Mouse (Mus musculus): ENCODE measurements around the gene Olfr1333. TPM values are rescaled to one million over a fixed set of nuclear protein-coding genes. Genes with fewer than 3 reads are reported as not detected.
"Not testable (repeated sequence)": the region's sequence is repeated elsewhere in the genome, so short reads cannot be mapped to it uniquely, and the experiment has no call there.

Olfr1333 gene
- not detected in 2 replicates for polyA plus RNA-seq (2012; rRNA removed)

- TF ChIP-seq POLR2A (IDR thresholded peaks at IDR 0.05; ENCODE audit: borderline replicate concordance, extremely low read depth, low read depth, low read length), result no peak
- no peak for TF ChIP-seq CTCF (IDR thresholded peaks at IDR 0.05; ENCODE audit: insufficient read depth, low read length)
- H3K4me3 ChIP-seq (replicated peaks; ENCODE audit: extremely low read depth, low read depth, low read length), result no peak within 1 kb of the TSS
- no peak for DNase-seq
- 98% methylated on average over 1 of the region's 1 CpGs for WGBS
- H3K4me1 ChIP-seq (ENCODE audit: control insufficient read depth, insufficient read depth, low read length), result no peaks in the 10 kb centered on the region
Measured at GRCm38 (mm10) chr4:118836179-118836578, at the start of gene Olfr1333. Gene Olfr1333 (minus strand): TSS chr4:118836279.

- DNase-seq, result no peak
- H3K4me3 ChIP-seq (replicated peaks; ENCODE audit: extremely low read depth, low read depth, low read length), result no peak overlapping the region
- TF ChIP-seq CTCF (IDR thresholded peaks at IDR 0.05; ENCODE audit: insufficient read depth, low read length) (no peak), POLR2A (IDR thresholded peaks at IDR 0.05; ENCODE audit: borderline replicate concordance, extremely low read depth, low read depth, low read length) (no peak)
- H3K4me1 ChIP-seq (ENCODE audit: control insufficient read depth, insufficient read depth, low read length), result no peaks in the 10 kb centered on the region
Measured at GRCm38 (mm10) chr4:118867566-118867965, 31.5 kb upstream of the Olfr1333 start.

GRCm38 (mm10) chr4:118864349-118864748 lies 28.3 kb upstream of the Olfr1333 start, which contains the start of gene Olfr1331:
Gene Olfr1331 (plus strand): TSS chr4:118864649.
- Histone ChIP-seq H3K4me1 (ENCODE audit: control insufficient read depth, insufficient read depth, low read length) (no peaks in the 10 kb centered on the region), H3K4me3 (replicated peaks; ENCODE audit: extremely low read depth, low read depth, low read length) (no peak within 1 kb of the TSS)
- no peak for DNase-seq
- 90% methylated on average over 1 of the region's 1 CpGs for WGBS
- no peak for TF ChIP-seq CTCF (IDR thresholded peaks at IDR 0.05; ENCODE audit: insufficient read depth, low read length)

- TF ChIP-seq POLR2A (IDR thresholded peaks at IDR 0.05; ENCODE audit: borderline replicate concordance, extremely low read depth, low read depth, low read length) (no peak), CTCF (IDR thresholded peaks at IDR 0.05; ENCODE audit: insufficient read depth, low read length) (no peak)
- no peaks in the 10 kb centered on the region for H3K4me1 ChIP-seq (ENCODE audit: control insufficient read depth, insufficient read depth, low read length)
- no peak overlapping the region for H3K4me3 ChIP-seq (replicated peaks; ENCODE audit: extremely low read depth, low read depth, low read length)
- no peak for DNase-seq
- 57% methylated on average over 4 of the region's 4 CpGs for WGBS
Measured at GRCm38 (mm10) chr4:118862704-118863103, 26.6 kb upstream of the Olfr1333 start.

GRCm38 (mm10) chr4:118861791-118862190 lies 25.7 kb upstream of the Olfr1333 start:
- TF ChIP-seq CTCF (IDR thresholded peaks at IDR 0.05; ENCODE audit: insufficient read depth, low read length), result no peak
- no peak for TF ChIP-seq POLR2A (IDR thresholded peaks at IDR 0.05; ENCODE audit: borderline replicate concordance, extremely low read depth, low read depth, low read length)
- no peak for DNase-seq
- Histone ChIP-seq H3K4me1 (ENCODE audit: control insufficient read depth, insufficient read depth, low read length) (no peaks in the 10 kb centered on the region), H3K4me3 (replicated peaks; ENCODE audit: extremely low read depth, low read depth, low read length) (no peak overlapping the region)
- WGBS, result 78% methylated on average over 1 of the region's 1 CpGs

GRCm38 (mm10) chr4:118818921-118819320 lies 17.2 kb downstream of the Olfr1333 start:
- 97% methylated on average over 1 of the region's 1 CpGs for whole genome bisulfite sequencing
- H3K4me1 ChIP-seq (ENCODE audit: control insufficient read depth, insufficient read depth, low read length), result no peaks in the 10 kb centered on the region
- H3K4me3 ChIP-seq (replicated peaks; ENCODE audit: extremely low read depth, low read depth, low read length), result no peak overlapping the region
- no peak for DNase-seq
- TF ChIP-seq POLR2A (IDR thresholded peaks at IDR 0.05; ENCODE audit: borderline replicate concordance, extremely low read depth, low read depth, low read length), result no peak
- TF ChIP-seq CTCF (IDR thresholded peaks at IDR 0.05; ENCODE audit: insufficient read depth, low read length), result no peak

- H3K4me1 ChIP-seq (ENCODE audit: control insufficient read depth, insufficient read depth, low read length), result no peaks in the 10 kb centered on the region
- WGBS, result 85% methylated on average over 4 of the region's 4 CpGs
- no peak for TF ChIP-seq CTCF (IDR thresholded peaks at IDR 0.05; ENCODE audit: insufficient read depth, low read length)
- no peak for TF ChIP-seq POLR2A (IDR thresholded peaks at IDR 0.05; ENCODE audit: borderline replicate concordance, extremely low read depth, low read depth, low read length)
- DNase-seq, result no peak
- no peak within 1 kb of the TSS for H3K4me3 ChIP-seq (replicated peaks; ENCODE audit: extremely low read depth, low read depth, low read length)
Measured at GRCm38 (mm10) chr4:118809844-118810243, 26.2 kb downstream of the Olfr1333 start, which contains the start of gene Olfr1335. Gene Olfr1335 (minus strand): TSS chr4:118809944.

- H3K4me3 ChIP-seq (replicated peaks; ENCODE audit: extremely low read depth, low read depth, low read length); H3K4me1 ChIP-seq (ENCODE audit: control insufficient read depth, insufficient read depth, low read length); DNase-seq: not testable (repeated sequence)
Measured at GRCm38 (mm10) chr4:118792796-118793195, 43.3 kb downstream of the Olfr1333 start.

- no peak for TF ChIP-seq CTCF (IDR thresholded peaks at IDR 0.05; ENCODE audit: insufficient read depth, low read length)
- TF ChIP-seq POLR2A (IDR thresholded peaks at IDR 0.05; ENCODE audit: borderline replicate concordance, extremely low read depth, low read depth, low read length), result no peak
- 68% methylated on average over 2 of the region's 2 CpGs for WGBS
- DNase-seq, result no peak
- no peak within 1 kb of the TSS for H3K4me3 ChIP-seq (replicated peaks; ENCODE audit: extremely low read depth, low read depth, low read length)
- H3K4me1 ChIP-seq (ENCODE audit: control insufficient read depth, insufficient read depth, low read length), result no peaks in the 10 kb centered on the region
Measured at GRCm38 (mm10) chr4:118782486-118782885, 53.6 kb downstream of the Olfr1333 start, which contains the start of gene Olfr1337. Gene Olfr1337 (minus strand): TSS chr4:118782586.

Other genes starting within 250 kb of the Olfr1333 start
- 1.3 and 2.5 TPM in 2 replicates for gene Cfap57, start 215.5 kb downstream of the Olfr1333 start, polyA plus RNA-seq (2012; rRNA removed)
- gene Ebna1bp2, start 215.5 kb downstream of the Olfr1333 start, polyA plus RNA-seq (2012; rRNA removed), result 19.7 and 21.6 TPM in 2 replicates
- not detected in 2 replicates for gene Olfr62, start 177.3 kb downstream of the Olfr1333 start, polyA plus RNA-seq (2012; rRNA removed)
- 7.2 and 12.8 TPM in 2 replicates for gene Olfr1342, start 143.5 kb downstream of the Olfr1333 start, polyA plus RNA-seq (2012; rRNA removed)
- not detected in 2 replicates for gene Olfr1341, start 132.8 kb downstream of the Olfr1333 start, polyA plus RNA-seq (2012; rRNA removed)
- gene Olfr1340, start 116.1 kb downstream of the Olfr1333 start, polyA plus RNA-seq (2012; rRNA removed), result not detected in 2 replicates
- gene Olfr1339, start 104.1 kb downstream of the Olfr1333 start, polyA plus RNA-seq (2012; rRNA removed), result not detected in 2 replicates
- gene Olfr1338, start 77.5 kb downstream of the Olfr1333 start, polyA plus RNA-seq (2012; rRNA removed), result not detected in 2 replicates
- gene Olfr1337, start 53.7 kb downstream of the Olfr1333 start, polyA plus RNA-seq (2012; rRNA removed), result not detected in 2 replicates
- not detected in 2 replicates for gene Olfr1335, start 26.3 kb downstream of the Olfr1333 start, polyA plus RNA-seq (2012; rRNA removed)
- gene Olfr1331, start 28.4 kb upstream of the Olfr1333 start, polyA plus RNA-seq (2012; rRNA removed), result not detected in 2 replicates
- gene Olfr1330, start 52.3 kb upstream of the Olfr1333 start, polyA plus RNA-seq (2012; rRNA removed), result not detected in 2 replicates
- gene Olfr1329, start 81.2 kb upstream of the Olfr1333 start, polyA plus RNA-seq (2012; rRNA removed), result not detected in 2 replicates
- not detected in 2 replicates for gene Olfr1328, start 102.3 kb upstream of the Olfr1333 start, polyA plus RNA-seq (2012; rRNA removed)
- not detected in 2 replicates for gene Lao1, start 125.3 kb upstream of the Olfr1333 start, polyA plus RNA-seq (2012; rRNA removed)

Data from lung, adult 2 months (tissue).